Mouse (Mus musculus) limb, embryonic 14.5 days (tissue): ENCODE results near the gene Dync1li2. TPM values are rescaled to one million over a fixed set of nuclear protein-coding genes. Genes with fewer than 3 reads are reported as not detected.

Source experiments
- ATAC-seq: fragments of 200-750 bp; cut with Nextera tagmentation; 2 replicates; pipeline ENCODE4 v1.8.0; 2017; ENCODE audit warnings: low read depth, moderate number of reproducible peaks, moderate TSS enrichment; ENCODE audit not compliant: low FRiP score
- DNase-seq: peaks from one replicate; pipeline ENCODE4 v3.0.0-alpha.2; 2015; ENCODE audit warnings: low spot score
- H3K27ac ChIP-seq: fragments of 300-500 bp; sonication (generic); replicated peaks from 2 replicates; pipeline ENCODE4 v1.5.1; 2014; ENCODE audit warnings: low read depth, mild to moderate bottlenecking, low read length, moderate library complexity, mixed read lengths
- H3K27me3 ChIP-seq: fragments of 300-500 bp; sonication (generic); 2 replicates; pipeline ENCODE4 v1.6.1; 2014; ENCODE audit warnings: low read length, mixed read lengths; ENCODE audit not compliant: control insufficient read depth, insufficient read depth
- H3K36me3 ChIP-seq: fragments of 300-500 bp; sonication (generic); 2 replicates; pipeline ENCODE4 v1.6.1; 2014; ENCODE audit warnings: mild to moderate bottlenecking, low read length, moderate library complexity, mixed read lengths; ENCODE audit not compliant: control insufficient read depth, insufficient read depth
- H3K4me1 ChIP-seq: fragments of 300-500 bp; sonication (generic); 2 replicates; pipeline ENCODE4 v1.6.1; 2014; ENCODE audit warnings: antibody characterized with exemption, low read length, mixed read lengths; ENCODE audit not compliant: control insufficient read depth, insufficient read depth
- H3K4me2 ChIP-seq: fragments of 300-500 bp; sonication (generic); replicated peaks from 2 replicates; pipeline ENCODE4 v1.6.1; 2014; ENCODE audit warnings: low read depth, mild to moderate bottlenecking, low read length, moderate library complexity; ENCODE audit not compliant: severe bottlenecking
- H3K4me3 ChIP-seq: fragments of 300-500 bp; sonication (generic); replicated peaks from 2 replicates; pipeline ENCODE4 v1.5.1; 2014; ENCODE audit warnings: low read length
- H3K9ac ChIP-seq: fragments of 300-500 bp; sonication (generic); 2 replicates; pipeline ENCODE4 v1.6.1; 2014; ENCODE audit warnings: mild to moderate bottlenecking, low read depth, low read length, moderate library complexity; ENCODE audit not compliant: severe bottlenecking
- H3K9me3 ChIP-seq: fragments of 300-500 bp; sonication (generic); 2 replicates; pipeline ENCODE4 v1.6.1; 2016; ENCODE audit warnings: low read length; ENCODE audit not compliant: control insufficient read depth
- POLR2A ChIP-seq: fragments of 200-500 bp; IDR thresholded peaks from 2 replicates; pipeline ENCODE4 v1.8.0; 2012; ENCODE audit warnings: inconsistent platforms, mild to moderate bottlenecking, moderate library complexity, borderline replicate concordance; ENCODE audit not compliant: insufficient read depth, insufficient read length; ENCODE audit errors: extremely low read depth
- WGBS: fragments of 180-500 bp; shearing (Covaris S2); extraction: QIAGEN DNeasy Blood & Tissue Kit; methylation state at CpG from one replicate; pipeline ENCODE4 v1.1.7; 2014; 5-methylcytosine and 5-hydroxymethylcytosine counted together
- polyA plus RNA-seq, 2 experiments: library from polyadenylated mRNA; depleted of rRNA in 1 of 2; stranded (reverse) in 1 of 2; unstranded in 1 of 2; fragments of >200 nt; fragmentation: Nextera tagmentation in 1 of 2; extraction: Ambion mirVana in 1 of 2; gene quantifications; 2 replicates each; pipeline versions ENCODE4 v1.2.1 to v1.2.3; 2012 to 2014

The Dync1li2 gene
- polyA plus RNA-seq, 2 experiments = 48.8 to 64.7 TPM

- Histone ChIP-seq H3K9ac (no peak overlapping the region), H3K4me1 (peaks cover 11% of the 10 kb centered on the region; the same call in 1 of the 2 replicates), H3K4me2 (no peak overlapping the region), H3K27ac (no peak overlapping the region), H3K9me3 (no peaks in the 10 kb centered on the region), H3K36me3 (peaks cover 95% of the 10 kb centered on the region), H3K27me3 (no peaks in the 10 kb centered on the region), H3K4me3 (no peak overlapping the region)
- DNase-seq = no peak
- no peak for TF ChIP-seq POLR2A
- ATAC-seq = no peak
- 87% methylated on average over 4 of the region's 4 CpGs for WGBS
Measured at GRCm38 (mm10) chr8:104434275-104434674, 8.6 kb downstream of the Dync1li2 start.

GRCm38 (mm10) chr8:104433191-104433842 is 9.5 kb downstream of the Dync1li2 start:
- WGBS = 93% methylated on average over 5 of the region's 5 CpGs
- no peak for DNase-seq
- H3K4me3 ChIP-seq = no peak overlapping the region

DNA sequence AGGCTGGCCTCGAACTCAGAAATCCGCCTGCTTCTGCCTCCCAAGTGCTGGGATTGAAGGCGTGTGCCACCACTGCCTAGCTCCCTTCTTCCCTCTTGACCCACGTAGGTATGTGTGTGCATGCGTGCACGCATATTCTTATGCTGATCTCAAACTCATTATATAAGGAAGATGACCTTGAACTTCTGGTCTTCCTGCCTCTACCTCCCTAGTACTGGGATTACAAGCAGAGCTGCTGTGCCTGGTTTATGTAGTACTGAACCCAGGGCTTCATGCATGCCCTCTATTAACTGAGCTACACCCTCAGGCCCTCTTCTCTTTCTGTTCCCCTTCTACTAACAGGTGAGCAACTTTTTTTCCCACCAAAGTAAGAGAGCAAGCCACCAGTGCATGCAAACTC is 10.2 kb downstream of the Dync1li2 start:
- no peak overlapping the region for H3K9ac ChIP-seq
- no peaks in the 10 kb centered on the region for H3K9me3 ChIP-seq
- WGBS = 93% methylated on average over 6 of the region's 6 CpGs
- H3K4me1 ChIP-seq = peaks cover 11% of the 10 kb centered on the region; the same call in 1 of the 2 replicates
- no peak overlapping the region for H3K4me2 ChIP-seq
- no peaks in the 10 kb centered on the region for H3K27me3 ChIP-seq
- DNase-seq (no peak), ATAC-seq (no peak)
- no peak for TF ChIP-seq POLR2A
- no peak overlapping the region for H3K4me3 ChIP-seq
- peaks cover 97% of the 10 kb centered on the region for H3K36me3 ChIP-seq
- no peak overlapping the region for H3K27ac ChIP-seq

More at GRCm38 (mm10) chr8:104433191-104433842, 9.5 kb downstream of the Dync1li2 start:
- H3K27ac ChIP-seq = no peak overlapping the region
- peaks cover 94% of the 10 kb centered on the region for H3K36me3 ChIP-seq
- H3K27me3 ChIP-seq = no peaks in the 10 kb centered on the region
- no peak overlapping the region for H3K4me2 ChIP-seq
- H3K9ac ChIP-seq = no peak overlapping the region
- peaks cover 11% of the 10 kb centered on the region; the same call in 1 of the 2 replicates for H3K4me1 ChIP-seq
- no peak for TF ChIP-seq POLR2A
- H3K9me3 ChIP-seq = no peaks in the 10 kb centered on the region
- no peak for ATAC-seq

DNA sequence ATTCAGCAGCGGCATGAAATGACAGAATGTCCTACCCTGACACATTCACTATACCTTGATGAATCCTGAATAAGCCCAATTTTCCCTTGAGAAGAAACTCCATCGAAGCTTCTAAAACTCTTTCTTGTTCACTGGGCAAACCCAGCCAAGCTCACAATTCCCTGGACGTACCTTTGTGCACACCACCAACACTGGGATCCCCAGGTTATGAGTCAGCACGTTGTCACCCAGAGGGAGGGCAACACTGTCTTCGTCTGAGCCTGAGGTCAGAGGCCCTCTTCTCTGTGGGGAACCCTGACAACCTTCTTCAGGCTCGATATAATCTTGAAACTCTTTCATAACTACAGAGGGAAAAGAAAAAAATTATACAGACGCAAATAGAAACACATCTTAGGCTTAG is 12.6 kb downstream of the Dync1li2 start:
- Histone ChIP-seq H3K4me2 (no peak overlapping the region), H3K4me3 (no peak overlapping the region), H3K4me1 (no peaks in the 10 kb centered on the region), H3K27ac (no peak overlapping the region), H3K27me3 (no peaks in the 10 kb centered on the region), H3K9me3 (no peaks in the 10 kb centered on the region), H3K36me3 (peaks cover 96% of the 10 kb centered on the region), H3K9ac (no peak overlapping the region)
- 88% methylated on average over 7 of the region's 7 CpGs for WGBS
- no peak for DNase-seq
- no peak for ATAC-seq
- TF ChIP-seq POLR2A = no peak

DNA sequence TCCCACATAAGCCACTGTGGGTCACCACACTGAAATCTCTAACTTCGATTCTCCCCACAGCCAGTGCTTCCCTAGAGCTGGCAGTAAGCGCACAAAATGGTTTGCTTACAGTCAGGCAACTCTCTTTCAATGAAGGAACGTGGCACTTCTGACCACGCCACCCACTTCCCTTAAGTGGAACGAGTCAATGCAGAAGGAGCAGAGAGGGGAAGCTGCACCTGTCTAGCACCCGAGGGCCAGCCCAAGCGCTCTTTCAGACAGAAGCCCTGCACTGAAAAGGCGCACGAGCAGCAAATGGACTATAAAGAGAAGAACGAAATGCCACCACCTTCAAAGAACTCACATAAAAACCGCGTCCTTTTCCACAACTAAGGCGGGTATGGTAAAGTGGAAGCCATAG is 15.1 kb downstream of the Dync1li2 start:
- Histone ChIP-seq H3K9me3 (no peaks in the 10 kb centered on the region), H3K27ac (no peak overlapping the region), H3K27me3 (no peaks in the 10 kb centered on the region), H3K36me3 (peaks cover 98% of the 10 kb centered on the region), H3K4me3 (no peak overlapping the region), H3K4me2 (no peak overlapping the region), H3K9ac (no peak overlapping the region), H3K4me1 (no peaks in the 10 kb centered on the region)
- TF ChIP-seq POLR2A = no peak
- no peak for DNase-seq
- WGBS = 91% methylated on average over 13 of the region's 13 CpGs
- ATAC-seq = no peak
